Mouse (Mus musculus) midbrain, embryonic 14.5 days (tissue): ENCODE measurements at regions not wholly inside any gene's neighbourhood (a gene's known extent, or its start where the extent isn't known, plus 50 kb on each side); places are given as distances from the start of the nearest gene placed in this dataset.
"Not testable (repeated sequence)": the region's sequence is repeated elsewhere in the genome, so short reads cannot be mapped to it uniquely, and the experiment has no call there.

Experiments
- ATAC-seq: fragments of 200-750 bp; cut with Nextera tagmentation; 2 replicates; pipeline ENCODE4 v1.8.0; 2017; ENCODE audit warnings: moderate number of reproducible peaks, moderate library complexity; ENCODE audit not compliant: low FRiP score, low TSS enrichment
- DNase-seq: peaks from one replicate; pipeline ENCODE4 v3.0.0-alpha.2; 2015
- H3K27ac ChIP-seq: fragments of 300-500 bp; sonication (generic); replicated peaks from 2 replicates; pipeline ENCODE4 v1.5.1; 2014; ENCODE audit warnings: mild to moderate bottlenecking, low read depth, low read length, moderate library complexity
- H3K27me3 ChIP-seq: fragments of 300-500 bp; sonication (generic); 2 replicates; pipeline ENCODE4 v1.6.1; 2014; ENCODE audit warnings: low read length, control low read depth, mixed read lengths; ENCODE audit not compliant: control insufficient read depth, insufficient read depth
- H3K36me3 ChIP-seq: fragments of 300-500 bp; sonication (generic); 2 replicates; pipeline ENCODE4 v1.6.1; 2014; ENCODE audit warnings: low read length, control low read depth; ENCODE audit not compliant: control insufficient read depth, insufficient read depth
- H3K4me1 ChIP-seq: fragments of 300-500 bp; sonication (generic); 2 replicates; pipeline ENCODE4 v1.6.1; 2014; ENCODE audit warnings: mild to moderate bottlenecking, antibody characterized with exemption, low read length, control low read depth; ENCODE audit not compliant: control insufficient read depth, insufficient read depth
- H3K4me2 ChIP-seq: fragments of 300-500 bp; sonication (generic); 2 replicates; pipeline ENCODE4 v1.6.1; 2014; ENCODE audit warnings: mild to moderate bottlenecking, low read length, moderate library complexity
- H3K4me3 ChIP-seq: fragments of 300-500 bp; sonication (generic); replicated peaks from 2 replicates; pipeline ENCODE4 v1.5.1; 2014; ENCODE audit warnings: low read depth, low read length
- H3K9ac ChIP-seq: fragments of 300-500 bp; sonication (generic); replicated peaks from 2 replicates; pipeline ENCODE4 v1.6.1; 2014; ENCODE audit warnings: mild to moderate bottlenecking, low read length, moderate library complexity
- H3K9me3 ChIP-seq: fragments of 300-500 bp; sonication (generic); 2 replicates; pipeline ENCODE4 v1.6.1; 2016; ENCODE audit warnings: low read length, control low read depth, mixed read lengths; ENCODE audit not compliant: control insufficient read depth
- WGBS: fragments of 180-500 bp; shearing (Covaris S2); extraction: QIAGEN DNeasy Blood & Tissue Kit; methylation state at CpG from one replicate; pipeline ENCODE4 v1.1.7; 2014; 5-methylcytosine and 5-hydroxymethylcytosine counted together

DNA sequence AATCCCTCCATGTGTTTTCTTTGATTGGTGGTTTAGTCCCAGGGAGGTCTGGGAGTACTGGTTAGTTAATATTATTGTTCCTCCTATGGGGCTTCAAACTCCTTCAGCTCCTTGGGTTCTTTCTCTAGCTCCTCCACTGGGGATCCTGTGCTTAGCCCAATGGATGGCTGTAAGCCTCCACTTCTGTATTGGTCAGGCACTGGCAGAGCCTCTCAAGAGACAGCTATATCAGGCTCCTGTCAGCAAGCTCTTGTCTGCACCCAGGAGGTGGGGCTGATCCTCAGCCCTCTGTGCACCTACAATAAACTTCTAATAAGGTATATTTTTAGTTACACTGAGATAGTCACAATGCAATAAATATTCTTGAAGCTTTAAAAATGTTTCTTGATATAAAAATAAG is 171.2 kb downstream of the Pcdh18 start:
- H3K9me3 ChIP-seq, H3K4me2 ChIP-seq, H3K27me3 ChIP-seq, H3K4me1 ChIP-seq, DNase-seq, H3K4me3 ChIP-seq, H3K36me3 ChIP-seq, H3K27ac ChIP-seq, H3K9ac ChIP-seq, ATAC-seq: not testable (repeated sequence)

DNA sequence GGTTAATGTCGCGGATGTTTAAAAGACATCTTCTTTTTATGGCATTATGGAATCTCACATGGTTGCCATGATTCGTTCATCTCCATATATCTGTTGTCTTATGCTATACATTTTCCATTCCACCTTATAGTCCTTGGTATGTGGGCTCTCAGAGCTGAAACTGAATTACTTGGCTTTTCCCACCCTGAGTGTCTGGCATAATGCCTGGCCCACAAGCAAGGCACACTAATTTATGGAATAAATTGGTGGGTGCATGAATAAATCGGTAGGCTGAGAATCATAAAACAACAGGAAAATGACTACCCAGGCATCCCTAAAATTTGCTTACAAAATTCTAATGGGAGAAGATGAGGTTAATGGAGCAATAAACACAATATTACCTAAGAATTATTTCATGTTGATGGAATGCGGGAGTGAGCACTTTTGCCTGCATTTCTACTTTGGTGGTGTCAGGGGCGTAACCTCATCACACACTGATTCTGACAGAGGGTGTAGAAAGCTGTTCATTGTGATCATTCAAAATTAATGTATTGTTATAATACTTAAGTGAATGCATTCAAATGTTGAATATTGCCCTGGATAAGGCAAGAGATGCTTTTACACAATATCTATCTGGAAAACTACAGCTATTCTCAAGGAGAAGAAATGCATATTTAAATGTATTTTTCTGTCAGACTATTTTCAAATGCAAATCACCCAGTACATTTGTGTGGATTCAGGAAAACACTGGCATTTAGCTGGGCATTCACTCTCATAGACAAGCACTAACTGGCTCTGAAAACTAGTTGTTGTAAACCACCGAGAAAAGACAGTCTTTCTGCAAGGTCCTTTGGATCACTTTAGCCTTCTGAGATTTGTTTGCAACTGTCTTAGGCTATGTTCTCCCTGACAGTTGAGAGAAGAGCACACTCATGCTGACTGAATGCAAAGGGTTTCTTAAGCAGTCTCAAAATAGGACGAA is 190.1 kb downstream of the Pcdh18 start:
- WGBS: 68% methylated on average over 8 of the region's 8 CpGs
- no peaks in the 10 kb centered on the region for H3K36me3 ChIP-seq
- H3K4me1 ChIP-seq: 0 out of 2 replicates have a peak, but pooled peaks cover 9% of the 10 kb centered on the region
- H3K27me3 ChIP-seq: no peaks in the 10 kb centered on the region
- peak; percentile 53; the same call in 1 of the 2 replicates for ATAC-seq
- no peak overlapping the region for H3K27ac ChIP-seq
- H3K4me3 ChIP-seq: no peak overlapping the region
- no peak overlapping the region for H3K4me2 ChIP-seq
- no peak overlapping the region for H3K9ac ChIP-seq
- peak; percentile 34 for DNase-seq
- no peaks in the 10 kb centered on the region for H3K9me3 ChIP-seq

DNA sequence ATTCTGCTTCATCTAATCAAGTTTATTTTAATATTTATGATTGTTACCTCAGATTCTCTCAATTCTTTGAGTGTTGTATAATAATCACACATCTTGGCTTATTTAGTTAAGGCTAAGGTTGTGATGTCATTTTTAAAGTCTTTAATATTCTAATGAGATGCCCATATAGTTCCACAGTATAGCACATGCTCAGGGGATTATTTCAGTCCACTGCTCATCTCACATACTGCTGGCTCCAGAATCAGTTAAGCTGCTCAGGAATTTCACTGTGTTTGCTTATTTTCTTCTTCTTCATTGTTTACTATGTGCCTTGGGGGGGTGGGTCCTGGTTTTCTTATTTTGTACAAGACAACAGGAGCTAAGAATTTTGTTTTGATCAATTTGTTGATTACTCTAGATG is 229.5 kb downstream of the Pcdh18 start:
- H3K27me3 ChIP-seq: no peaks in the 10 kb centered on the region
- H3K4me1 ChIP-seq: no peaks in the 10 kb centered on the region
- H3K9me3 ChIP-seq: no peaks in the 10 kb centered on the region
- no peak for DNase-seq
- no peak overlapping the region for H3K9ac ChIP-seq
- no peak overlapping the region for H3K4me2 ChIP-seq
- no peak for ATAC-seq
- no peak overlapping the region for H3K27ac ChIP-seq
- no peaks in the 10 kb centered on the region for H3K36me3 ChIP-seq
- no peak overlapping the region for H3K4me3 ChIP-seq

DNA sequence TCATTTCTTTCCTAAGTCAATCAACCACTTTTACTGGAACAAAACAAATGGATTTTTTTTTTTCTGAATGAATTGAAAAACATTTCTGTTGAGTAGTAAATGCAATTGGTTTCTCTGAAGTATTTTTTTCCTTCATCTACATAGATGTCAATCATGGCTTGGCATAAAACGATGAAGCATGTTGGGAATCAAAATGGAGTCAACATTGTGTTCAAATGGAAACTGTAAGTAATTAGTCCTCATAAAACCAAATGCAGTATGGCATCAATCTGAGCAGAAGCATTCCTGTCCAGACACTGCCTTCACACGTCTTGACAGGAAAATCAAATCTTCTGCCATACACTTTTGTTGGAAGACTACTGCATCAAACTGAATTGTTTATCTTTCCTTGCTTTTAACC is 237.0 kb downstream of the Pcdh18 start:
- no peaks in the 10 kb centered on the region for H3K36me3 ChIP-seq
- no peak for ATAC-seq
- WGBS: 71% methylated on average over 2 of the region's 2 CpGs

DNA sequence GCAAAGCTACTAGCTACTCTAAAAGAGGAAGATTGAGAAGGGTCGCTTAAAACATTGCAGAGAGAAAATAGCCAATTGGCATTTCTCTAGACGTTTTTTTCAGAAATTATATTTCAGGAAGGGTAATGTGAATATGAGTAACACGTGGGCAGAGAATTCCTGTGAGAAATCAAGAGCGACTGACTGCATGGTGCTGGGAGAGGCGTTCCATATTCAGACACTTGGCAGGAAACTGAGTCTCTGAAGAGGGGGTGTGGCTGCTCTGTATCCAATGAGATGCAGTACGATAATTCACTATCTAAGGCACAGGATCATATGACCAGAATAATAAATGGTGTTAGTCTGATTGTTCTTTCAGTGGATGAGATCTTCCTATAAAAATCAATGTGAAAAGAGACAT is 252.5 kb downstream of the Pcdh18 start:
- Histone ChIP-seq H3K4me2 (no peak overlapping the region), H3K4me3 (no peak overlapping the region), H3K4me1 (no peaks in the 10 kb centered on the region), H3K27ac (no peak overlapping the region), H3K27me3 (no peaks in the 10 kb centered on the region), H3K9ac (no peak overlapping the region), H3K36me3 (no peaks in the 10 kb centered on the region), H3K9me3 (no peaks in the 10 kb centered on the region)
- DNase-seq (no peak), ATAC-seq (no peak)
- WGBS: 78% methylated on average over 6 of the region's 6 CpGs

More for the DNA sequence above, 237.0 kb downstream of the Pcdh18 start:
- Histone ChIP-seq H3K27ac (no peak overlapping the region), H3K9me3 (no peaks in the 10 kb centered on the region), H3K4me3 (no peak overlapping the region), H3K4me2 (no peak overlapping the region), H3K9ac (no peak overlapping the region), H3K4me1 (no peaks in the 10 kb centered on the region), H3K27me3 (no peaks in the 10 kb centered on the region)
- DNase-seq: no peak

DNA sequence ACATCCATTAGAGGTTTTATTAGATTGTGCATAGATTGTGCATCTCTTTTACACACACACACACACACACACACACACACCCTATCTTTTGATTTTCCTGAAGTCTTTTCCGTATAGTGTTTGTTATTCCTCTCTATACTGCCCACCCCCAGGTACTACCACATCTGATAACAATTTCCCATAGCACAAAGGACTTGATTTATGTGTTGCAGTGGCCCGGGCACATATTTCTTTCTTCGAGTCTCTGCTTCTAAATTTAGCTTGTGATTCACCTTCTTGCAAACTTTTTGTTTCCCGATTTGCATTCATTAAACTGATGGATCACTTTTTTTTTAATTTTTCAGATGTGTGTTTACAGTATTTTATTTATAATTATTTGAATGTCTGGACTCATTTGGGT is 254.8 kb downstream of the Pcdh18 start:
- WGBS: 89% methylated on average over 4 of the region's 4 CpGs
- Histone ChIP-seq H3K4me1 (no peaks in the 10 kb centered on the region), H3K36me3 (no peaks in the 10 kb centered on the region), H3K9me3 (no peaks in the 10 kb centered on the region), H3K4me2 (no peak overlapping the region), H3K4me3 (no peak overlapping the region), H3K27me3 (no peaks in the 10 kb centered on the region), H3K9ac (no peak overlapping the region), H3K27ac (no peak overlapping the region)
- no peak for ATAC-seq
- no peak for DNase-seq

DNA sequence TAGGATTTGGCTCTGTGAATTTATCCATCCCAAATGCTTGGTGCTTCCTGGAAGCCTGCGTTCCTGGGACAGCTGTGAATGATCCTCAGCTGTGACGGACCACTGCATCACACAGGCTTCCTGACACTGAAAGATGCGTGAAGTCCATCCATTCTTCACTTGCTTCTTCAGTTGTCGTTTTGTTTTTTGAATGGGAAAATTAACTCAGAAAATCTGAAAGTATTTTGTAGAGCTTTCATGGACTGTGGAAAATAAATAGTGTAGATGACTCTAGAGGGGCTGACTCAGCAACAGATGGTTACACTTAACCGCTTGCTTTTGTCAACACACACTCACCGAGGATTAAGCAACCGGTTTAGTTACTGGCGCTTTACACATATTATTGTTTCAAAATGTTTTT is 272.0 kb downstream of the Pcdh18 start:
- H3K9ac ChIP-seq: no peak overlapping the region
- DNase-seq (no peak), ATAC-seq (no peak)
- H3K27me3 ChIP-seq: no peaks in the 10 kb centered on the region
- H3K27ac ChIP-seq: no peak overlapping the region
- no peaks in the 10 kb centered on the region for H3K9me3 ChIP-seq
- H3K4me2 ChIP-seq: no peak overlapping the region
- 85% methylated on average over 8 of the region's 8 CpGs for WGBS
- no peaks in the 10 kb centered on the region for H3K4me1 ChIP-seq
- no peak overlapping the region for H3K4me3 ChIP-seq
- H3K36me3 ChIP-seq: no peaks in the 10 kb centered on the region
